Mouse (Mus musculus) G1E (cell line): Measurements from ENCODE around the gene Pdcd1lg2.

Experiments
- CTCF ChIP-seq: IDR thresholded peaks from 2 replicates; pipeline ENCODE4 v1.5.1; 2012; ENCODE audit warnings: low read depth, low read length, inconsistent platforms, mixed read lengths
- GATA1 ChIP-seq: IDR thresholded peaks from 2 replicates; pipeline ENCODE4 v1.6.1; 2012; ENCODE audit warnings: borderline replicate concordance, low read length, inconsistent platforms, mixed read lengths
- GATA2 ChIP-seq: IDR thresholded peaks from 2 replicates; pipeline ENCODE4 v1.6.1; 2012; ENCODE audit warnings: low read depth, low read length, inconsistent platforms, borderline replicate concordance
- POLR2AphosphoS5 ChIP-seq: IDR thresholded peaks from 2 replicates; pipeline ENCODE4 v1.6.1; 2012; ENCODE audit warnings: low read depth, low read length, inconsistent platforms; ENCODE audit not compliant: insufficient replicate concordance
- TAL1 ChIP-seq: conservative IDR thresholded peaks from 2 replicates; pipeline ENCODE4 v1.6.1; 2012; ENCODE audit warnings: low read depth, low read length, inconsistent platforms, mixed read lengths

- TF ChIP-seq CTCF (no peak), GATA1 (no peak), POLR2AphosphoS5 (no peak), TAL1 (no peak; the same call in 1 of the 2 replicates), GATA2 (no peak)
These were observed 25.7 kb upstream of the Pdcd1lg2 start for GRCm38 (mm10) chr19:29384994-29385393.
